Mouse (Mus musculus): Measurements from ENCODE around the gene Anapc10. TPM values are rescaled to one million over a fixed set of nuclear protein-coding genes. Genes with fewer than 3 reads are reported as not detected.
"Not testable (repeated sequence)": the region's sequence is repeated elsewhere in the genome, so short reads cannot be mapped to it uniquely, and the experiment has no call there.

Anapc10 gene
- polyA plus RNA-seq, 1 experiment from 2014 or later: 38.4 TPM

GRCm38 (mm10) chr8:79723308-79723707 lies 11.7 kb downstream of the Anapc10 start:
- Histone ChIP-seq H3K9ac (replicated peaks) (no peak overlapping the region), H3K27ac (no peak overlapping the region), H3K9me3 (no peaks in the 10 kb centered on the region), H3K4me3 (replicated peaks) (no peak overlapping the region), H3K4me1 (replicated peaks) (peaks cover 5% of the 10 kb centered on the region; the same call in 1 of the 2 replicates), H3K4me2 (no peak overlapping the region), H3K36me3 (peaks cover 33% of the 10 kb centered on the region), H3K27me3 (no peaks in the 10 kb centered on the region)
- no peak for ATAC-seq (ENCODE audit: insufficient number of reproducible peaks, insufficient read depth, low FRiP score, low TSS enrichment, low read depth)

- H3K27me3 ChIP-seq: no peaks in the 10 kb centered on the region
- no peak overlapping the region for H3K9ac ChIP-seq (replicated peaks)
- H3K9me3 ChIP-seq: no peaks in the 10 kb centered on the region
- WGBS: 54% methylated on average over 3 of the region's 3 CpGs
- no peak for ATAC-seq (ENCODE audit: insufficient number of reproducible peaks, insufficient read depth, low FRiP score, low TSS enrichment, low read depth)
- H3K4me3 ChIP-seq (replicated peaks): no peak overlapping the region
- peaks cover 5% of the 10 kb centered on the region; the same call in 1 of the 2 replicates for H3K4me1 ChIP-seq (replicated peaks)
- H3K27ac ChIP-seq: no peak overlapping the region
- no peak overlapping the region for H3K4me2 ChIP-seq
- H3K36me3 ChIP-seq: peaks cover 34% of the 10 kb centered on the region
These were observed 13.0 kb downstream of the Anapc10 start for GRCm38 (mm10) chr8:79724589-79724988.

- no peak for ATAC-seq (ENCODE audit: insufficient number of reproducible peaks, insufficient read depth, low FRiP score, low TSS enrichment, low read depth)
- no peak overlapping the region for H3K9ac ChIP-seq (replicated peaks)
- WGBS: 90% methylated on average over 1 of the region's 1 CpGs
- H3K36me3 ChIP-seq: peaks cover 22% of the 10 kb centered on the region; the same call in 1 of the 2 replicates
- no peaks in the 10 kb centered on the region for H3K27me3 ChIP-seq
- peaks cover 5% of the 10 kb centered on the region; the same call in 1 of the 2 replicates for H3K4me1 ChIP-seq (replicated peaks)
- no peak overlapping the region for H3K4me2 ChIP-seq
- no peak overlapping the region for H3K27ac ChIP-seq
- H3K4me3 ChIP-seq (replicated peaks): no peak overlapping the region
- H3K9me3 ChIP-seq: no peaks in the 10 kb centered on the region
These were observed 16.3 kb downstream of the Anapc10 start for GRCm38 (mm10) chr8:79727900-79728299.

GRCm38 (mm10) chr8:79734304-79734703 lies 22.7 kb downstream of the Anapc10 start:
- ATAC-seq (ENCODE audit: insufficient number of reproducible peaks, insufficient read depth, low FRiP score, low TSS enrichment, low read depth): no peak
- WGBS: 22% methylated on average over 2 of the region's 2 CpGs
- Histone ChIP-seq H3K4me3 (replicated peaks) (no peak overlapping the region), H3K4me1 (replicated peaks) (no peaks in the 10 kb centered on the region), H3K9ac (replicated peaks) (no peak overlapping the region), H3K9me3 (no peaks in the 10 kb centered on the region), H3K4me2 (no peak overlapping the region), H3K27me3 (no peaks in the 10 kb centered on the region), H3K27ac (no peak overlapping the region), H3K36me3 (peaks cover 22% of the 10 kb centered on the region; the same call in 1 of the 2 replicates)

DNA sequence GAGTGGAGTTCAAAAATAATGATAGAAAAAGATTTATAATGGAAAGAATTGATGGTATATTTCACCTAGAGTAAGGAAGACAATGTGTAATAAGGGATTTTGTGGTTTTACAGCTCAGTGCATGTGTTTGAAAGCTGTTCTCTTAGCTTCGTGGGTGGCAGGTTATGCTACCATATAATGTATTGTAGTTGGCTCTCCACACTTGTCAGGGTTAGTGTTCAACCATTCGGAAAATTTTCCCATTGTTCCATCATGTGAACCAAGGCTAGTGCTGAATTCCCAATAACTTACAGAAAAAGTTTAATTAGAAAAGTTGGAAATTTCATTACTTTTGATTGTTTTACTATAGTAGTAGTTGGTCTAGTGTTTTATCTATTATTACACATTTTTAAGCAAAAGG lies 36.6 kb downstream of the Anapc10 start:
- Histone ChIP-seq H3K9me3 (no peaks in the 10 kb centered on the region), H3K27ac (no peak overlapping the region), H3K27me3 (no peaks in the 10 kb centered on the region), H3K4me2 (no peak overlapping the region), H3K4me3 (replicated peaks) (no peak overlapping the region), H3K9ac (replicated peaks) (no peak overlapping the region), H3K36me3 (peaks cover 16% of the 10 kb centered on the region; the same call in 1 of the 2 replicates), H3K4me1 (replicated peaks) (peaks cover 5% of the 10 kb centered on the region; the same call in 1 of the 2 replicates)
- ATAC-seq (ENCODE audit: insufficient number of reproducible peaks, insufficient read depth, low FRiP score, low TSS enrichment, low read depth): no peak
- WGBS: 84% methylated on average over 2 of the region's 2 CpGs

DNA sequence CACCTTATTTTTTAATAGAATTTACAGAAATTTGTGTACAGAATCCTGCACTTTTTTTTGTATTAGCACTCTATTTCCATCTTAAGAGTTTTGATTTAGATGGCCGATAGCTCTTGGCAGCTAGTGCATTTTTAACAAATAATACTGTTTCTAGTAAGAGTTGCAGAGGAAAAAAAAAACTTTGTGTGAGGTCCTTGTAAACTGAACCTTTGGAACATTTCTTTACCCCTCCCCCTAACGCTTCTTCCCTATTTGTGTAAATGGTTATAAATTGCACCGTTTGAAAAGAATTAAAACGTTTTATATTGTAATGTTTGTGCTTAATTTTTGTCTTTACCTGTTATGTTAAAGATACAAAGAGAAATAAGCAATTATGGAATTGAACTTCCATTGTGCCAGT lies 37.0 kb downstream of the Anapc10 start:
- no peaks in the 10 kb centered on the region for H3K27me3 ChIP-seq
- no peak overlapping the region for H3K9ac ChIP-seq (replicated peaks)
- WGBS: 69% methylated on average over 4 of the region's 4 CpGs
- H3K36me3 ChIP-seq: peaks cover 17% of the 10 kb centered on the region; the same call in 1 of the 2 replicates
- no peak for ATAC-seq (ENCODE audit: insufficient number of reproducible peaks, insufficient read depth, low FRiP score, low TSS enrichment, low read depth)
- H3K4me1 ChIP-seq (replicated peaks): peaks cover 5% of the 10 kb centered on the region; the same call in 1 of the 2 replicates
- no peak overlapping the region for H3K4me3 ChIP-seq (replicated peaks)
- no peaks in the 10 kb centered on the region for H3K9me3 ChIP-seq
- H3K27ac ChIP-seq: no peak overlapping the region
- H3K4me2 ChIP-seq: no peak overlapping the region

- peaks cover 5% of the 10 kb centered on the region; the same call in 1 of the 2 replicates for H3K4me1 ChIP-seq (replicated peaks)
- H3K27me3 ChIP-seq: no peaks in the 10 kb centered on the region
- no peak for ATAC-seq (ENCODE audit: insufficient number of reproducible peaks, insufficient read depth, low FRiP score, low TSS enrichment, low read depth)
- no peak overlapping the region for H3K9ac ChIP-seq (replicated peaks)
- H3K9me3 ChIP-seq: no peaks in the 10 kb centered on the region
- peaks cover 12% of the 10 kb centered on the region; the same call in 1 of the 2 replicates for H3K36me3 ChIP-seq
- no peak overlapping the region for H3K4me2 ChIP-seq
- no peak overlapping the region for H3K4me3 ChIP-seq (replicated peaks)
- no peak overlapping the region for H3K27ac ChIP-seq
- 33% methylated on average over 2 of the region's 2 CpGs for WGBS
These were observed 38.7 kb downstream of the Anapc10 start for GRCm38 (mm10) chr8:79750305-79750704.

GRCm38 (mm10) chr8:79794873-79795272 lies 83.3 kb downstream of the Anapc10 start:
- WGBS: 91% methylated on average over 2 of the region's 2 CpGs
- H3K9me3 ChIP-seq; H3K4me3 ChIP-seq (replicated peaks); H3K36me3 ChIP-seq; H3K4me2 ChIP-seq; H3K27me3 ChIP-seq; H3K27ac ChIP-seq; ATAC-seq (ENCODE audit: insufficient number of reproducible peaks, insufficient read depth, low FRiP score, low TSS enrichment, low read depth); H3K9ac ChIP-seq (replicated peaks); H3K4me1 ChIP-seq (replicated peaks): not testable (repeated sequence)

DNA sequence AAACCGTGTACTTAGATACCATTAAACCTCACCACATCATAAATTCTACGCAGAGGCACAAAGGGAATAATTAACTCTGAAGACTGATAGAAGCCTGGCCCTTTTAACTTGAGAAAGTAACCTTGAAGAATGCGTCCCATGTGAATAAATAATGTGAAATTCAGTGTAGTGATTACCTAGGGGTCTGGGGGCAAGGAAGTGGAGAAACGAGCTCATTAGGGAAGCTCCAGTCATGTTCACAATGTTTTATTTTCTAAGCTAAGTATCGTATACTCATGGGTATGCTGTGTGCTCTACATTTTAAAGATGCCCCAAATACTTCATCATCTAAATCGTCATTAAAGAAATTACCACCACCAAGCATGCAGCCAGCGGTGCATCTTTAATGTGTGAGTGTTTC lies 85.1 kb downstream of the Anapc10 start:
- Histone ChIP-seq H3K4me2 (no peak overlapping the region), H3K9me3 (no peaks in the 10 kb centered on the region), H3K9ac (replicated peaks) (no peak overlapping the region), H3K4me3 (replicated peaks) (no peak overlapping the region), H3K36me3 (no peaks in the 10 kb centered on the region), H3K27me3 (no peaks in the 10 kb centered on the region), H3K27ac (no peak overlapping the region), H3K4me1 (replicated peaks) (peaks cover 4% of the 10 kb centered on the region)
- WGBS: 28% methylated on average over 7 of the region's 7 CpGs
- no peak for ATAC-seq (ENCODE audit: insufficient number of reproducible peaks, insufficient read depth, low FRiP score, low TSS enrichment, low read depth)

DNA sequence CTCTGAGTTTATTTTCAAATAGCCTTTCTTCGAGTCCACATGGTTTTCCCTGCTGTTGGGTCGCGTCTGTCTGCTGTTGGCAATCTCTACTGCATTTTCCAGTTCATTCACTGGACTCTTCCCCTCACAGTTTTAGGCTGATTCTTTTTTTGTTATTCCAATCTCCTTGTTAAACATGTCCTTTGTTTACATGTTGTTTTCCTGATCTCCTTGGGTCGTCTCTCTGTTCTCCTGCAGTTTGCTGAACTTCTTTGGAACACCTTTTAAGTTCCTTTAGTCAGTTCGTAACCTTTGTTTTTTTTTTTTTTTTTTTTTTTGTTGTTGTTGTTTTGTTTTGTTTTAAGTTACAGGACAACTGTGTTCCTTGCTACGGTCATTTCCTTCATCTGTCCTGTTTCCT lies 92.9 kb downstream of the Anapc10 start:
- Histone ChIP-seq H3K4me1 (replicated peaks) (no peaks in the 10 kb centered on the region; the same call in 1 of the 2 replicates), H3K9me3 (no peaks in the 10 kb centered on the region), H3K4me3 (replicated peaks) (no peak overlapping the region), H3K27ac (no peak overlapping the region), H3K9ac (replicated peaks) (no peak overlapping the region), H3K36me3 (no peaks in the 10 kb centered on the region), H3K27me3 (no peaks in the 10 kb centered on the region), H3K4me2 (no peak overlapping the region)
- ATAC-seq (ENCODE audit: insufficient number of reproducible peaks, insufficient read depth, low FRiP score, low TSS enrichment, low read depth): no peak
- WGBS: 81% methylated on average over 6 of the region's 6 CpGs

DNA sequence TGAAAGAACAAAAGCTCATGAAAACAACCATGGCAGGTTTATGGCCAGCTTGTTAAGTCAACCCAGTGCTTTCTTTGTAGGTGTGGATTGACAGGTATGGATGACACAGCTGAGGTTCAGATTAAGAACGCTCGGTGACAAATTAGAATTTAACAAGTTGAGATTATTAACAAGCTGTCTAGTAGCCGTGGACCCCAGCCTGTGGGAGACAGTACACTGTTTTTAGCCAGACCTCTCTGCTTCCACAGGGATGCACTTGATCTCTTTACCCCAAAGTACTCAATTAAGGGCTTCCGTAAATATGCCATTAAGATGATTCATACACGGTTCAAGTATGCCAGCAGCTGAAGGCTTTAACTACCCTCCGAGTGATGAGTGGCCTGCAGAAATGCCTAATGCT lies 95.4 kb downstream of the Anapc10 start:
- Histone ChIP-seq H3K4me2 (no peak overlapping the region), H3K27me3 (no peaks in the 10 kb centered on the region), H3K4me1 (replicated peaks) (no peaks in the 10 kb centered on the region), H3K27ac (no peak overlapping the region), H3K9me3 (no peaks in the 10 kb centered on the region), H3K36me3 (no peaks in the 10 kb centered on the region), H3K9ac (replicated peaks) (no peak overlapping the region), H3K4me3 (replicated peaks) (no peak overlapping the region)
- 13% methylated on average over 6 of the region's 6 CpGs for WGBS
- no peak for ATAC-seq (ENCODE audit: insufficient number of reproducible peaks, insufficient read depth, low FRiP score, low TSS enrichment, low read depth)

GRCm38 (mm10) chr8:79826534-79826933 lies 114.9 kb downstream of the Anapc10 start:
- H3K4me2 ChIP-seq: no peak overlapping the region
- 90% methylated on average over 5 of the region's 5 CpGs for WGBS
- H3K4me3 ChIP-seq (replicated peaks): no peak overlapping the region
- H3K27me3 ChIP-seq: no peaks in the 10 kb centered on the region; the same call in 1 of the 2 replicates
- no peak overlapping the region for H3K27ac ChIP-seq
- no peaks in the 10 kb centered on the region for H3K9me3 ChIP-seq
- no peaks in the 10 kb centered on the region for H3K36me3 ChIP-seq
- no peak overlapping the region for H3K9ac ChIP-seq (replicated peaks)
- ATAC-seq (ENCODE audit: insufficient number of reproducible peaks, insufficient read depth, low FRiP score, low TSS enrichment, low read depth): no peak
- peaks cover 9% of the 10 kb centered on the region; the same call in 1 of the 2 replicates for H3K4me1 ChIP-seq (replicated peaks)

Data from limb, embryonic 12.5 days (tissue).